Mouse (Mus musculus): ENCODE measurements around the gene Igf1r.

Igf1r gene

GRCm38 (mm10) chr7:68211883-68212282 lies 259.3 kb downstream of the Igf1r start:
- 0 out of 2 replicates have a peak, but pooled peaks have one; percentile 46 for ATAC-seq (ENCODE audit: insufficient number of reproducible peaks, low FRiP score, low TSS enrichment)

GRCm38 (mm10) chr7:68213842-68214241 lies 261.2 kb downstream of the Igf1r start:
- ATAC-seq (ENCODE audit: insufficient number of reproducible peaks, low FRiP score, low TSS enrichment): no peak

GRCm38 (mm10) chr7:68215522-68216070 lies 263.0 kb downstream of the Igf1r start:
- no peak for ATAC-seq (ENCODE audit: insufficient number of reproducible peaks, low FRiP score, low TSS enrichment)

DNA sequence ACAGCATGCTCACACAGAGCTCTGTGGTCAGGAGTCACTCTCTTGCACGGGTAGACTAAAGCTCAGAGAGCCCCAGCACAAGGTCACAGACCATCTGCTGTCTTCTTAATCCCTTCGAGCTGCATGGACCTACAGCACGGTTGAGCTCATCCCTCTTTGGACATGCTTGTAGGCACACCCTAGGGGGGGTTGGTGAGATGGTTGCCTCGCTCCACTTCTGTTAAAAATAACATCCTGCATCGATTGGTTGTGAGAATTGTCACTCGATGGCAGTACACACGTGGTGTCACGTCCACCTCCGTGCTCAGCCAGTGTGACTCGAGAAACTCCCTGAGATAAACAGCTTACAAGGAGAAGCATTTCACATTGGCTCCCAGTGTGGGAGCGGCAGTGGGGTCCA lies 266.3 kb downstream of the Igf1r start:
- no peak for ATAC-seq (ENCODE audit: insufficient number of reproducible peaks, low FRiP score, low TSS enrichment)

- no peak for ATAC-seq (ENCODE audit: insufficient number of reproducible peaks, low FRiP score, low TSS enrichment)
These were observed 269.1 kb downstream of the Igf1r start for GRCm38 (mm10) chr7:68221677-68222230.

DNA sequence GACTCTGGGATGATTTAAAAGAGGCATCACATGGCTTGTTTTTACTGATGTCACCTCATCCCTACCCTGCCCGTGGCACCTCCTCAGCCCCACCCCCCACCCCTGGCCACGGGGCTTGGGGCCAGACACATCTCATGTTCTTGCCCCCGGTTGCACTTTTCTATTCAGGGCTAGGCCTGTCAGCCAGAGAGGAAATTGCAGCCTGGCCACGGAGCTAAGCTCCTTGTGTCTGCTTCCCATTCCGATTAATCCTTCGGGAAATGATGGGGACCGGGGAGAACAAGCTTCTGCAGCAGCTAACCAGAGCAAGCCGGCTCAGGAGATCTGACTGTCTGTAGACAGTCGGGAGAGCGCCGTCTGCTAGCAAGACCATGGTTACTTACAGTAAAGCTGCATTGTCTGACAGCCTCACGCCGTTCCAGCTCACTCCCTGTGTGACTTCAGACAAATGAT lies 270.8 kb downstream of the Igf1r start:
- ATAC-seq (ENCODE audit: insufficient number of reproducible peaks, low FRiP score, low TSS enrichment): no peak

DNA sequence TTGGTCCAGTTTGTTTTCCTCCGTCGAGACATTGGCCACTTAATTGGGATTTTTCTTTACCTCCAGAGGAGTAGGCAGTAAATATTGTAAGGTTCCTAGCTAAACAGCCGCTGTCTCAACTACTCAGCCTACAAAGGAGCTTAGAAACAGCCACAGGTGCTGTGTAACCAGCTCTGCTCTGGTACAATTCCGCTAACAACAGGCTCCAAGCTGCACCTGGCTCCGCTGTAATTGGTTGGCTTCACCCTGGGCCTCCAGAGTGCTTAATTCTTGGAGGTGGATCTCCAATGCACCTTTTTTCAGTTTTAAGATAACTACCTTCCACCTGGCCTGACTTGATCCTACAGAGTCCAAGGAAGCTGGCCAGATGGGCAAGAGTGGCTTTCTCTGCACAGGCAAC lies 271.4 kb downstream of the Igf1r start:
- no peak for ATAC-seq (ENCODE audit: insufficient number of reproducible peaks, low FRiP score, low TSS enrichment)

- no peak for ATAC-seq (ENCODE audit: insufficient number of reproducible peaks, low FRiP score, low TSS enrichment)
These were observed 272.9 kb downstream of the Igf1r start for GRCm38 (mm10) chr7:68225427-68226054.

GRCm38 (mm10) chr7:68227021-68227420 lies 274.4 kb downstream of the Igf1r start:
- no peak for ATAC-seq (ENCODE audit: insufficient number of reproducible peaks, low FRiP score, low TSS enrichment)

- no peak for ATAC-seq (ENCODE audit: insufficient number of reproducible peaks, low FRiP score, low TSS enrichment)
These were observed 275.0 kb downstream of the Igf1r start for GRCm38 (mm10) chr7:68227621-68228020.

- ATAC-seq (ENCODE audit: insufficient number of reproducible peaks, low FRiP score, low TSS enrichment): no peak
These were observed 275.9 kb downstream of the Igf1r start for GRCm38 (mm10) chr7:68228491-68228890.

DNA sequence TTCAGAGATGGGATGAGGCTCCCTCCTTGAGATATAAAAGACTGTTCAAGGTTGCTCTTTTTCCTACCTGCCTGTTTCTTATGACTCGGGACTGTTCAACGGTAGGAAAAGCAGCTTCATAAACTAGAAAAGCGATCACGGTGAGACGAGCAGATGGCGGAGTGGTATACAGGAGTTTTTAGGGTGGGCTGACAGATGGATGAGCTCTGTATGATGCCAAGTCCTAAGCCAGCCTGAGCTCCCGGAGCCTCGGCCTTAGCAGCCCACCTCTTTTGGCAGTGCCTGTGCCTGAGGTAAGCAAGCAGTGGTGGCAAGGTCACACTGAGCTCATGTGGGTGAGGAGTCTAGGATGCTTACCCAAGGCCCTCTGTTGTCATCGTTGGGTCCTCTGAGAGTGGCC lies 278.2 kb downstream of the Igf1r start:
- ATAC-seq (ENCODE audit: insufficient number of reproducible peaks, low FRiP score, low TSS enrichment): no peak

DNA sequence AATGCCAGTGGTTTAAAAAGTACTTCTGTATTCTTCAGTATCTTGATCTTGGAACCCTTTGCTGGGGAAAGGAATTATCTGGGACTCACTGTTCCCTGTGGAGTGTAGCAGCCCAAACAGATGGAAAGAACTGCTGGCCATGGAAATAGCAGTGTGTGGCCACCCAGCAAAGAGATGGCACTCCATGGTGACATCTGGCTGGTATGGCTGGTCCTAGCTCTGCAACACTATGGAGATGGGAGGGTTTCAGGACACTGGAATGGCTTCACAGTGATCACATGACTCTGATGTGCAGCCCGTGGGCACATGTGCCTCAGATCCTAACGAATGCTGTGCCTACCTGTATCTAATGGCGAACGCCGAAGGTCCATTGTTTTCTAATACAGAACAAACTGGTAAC lies 279.9 kb downstream of the Igf1r start:
- no peak for ATAC-seq (ENCODE audit: insufficient number of reproducible peaks, low FRiP score, low TSS enrichment)

DNA sequence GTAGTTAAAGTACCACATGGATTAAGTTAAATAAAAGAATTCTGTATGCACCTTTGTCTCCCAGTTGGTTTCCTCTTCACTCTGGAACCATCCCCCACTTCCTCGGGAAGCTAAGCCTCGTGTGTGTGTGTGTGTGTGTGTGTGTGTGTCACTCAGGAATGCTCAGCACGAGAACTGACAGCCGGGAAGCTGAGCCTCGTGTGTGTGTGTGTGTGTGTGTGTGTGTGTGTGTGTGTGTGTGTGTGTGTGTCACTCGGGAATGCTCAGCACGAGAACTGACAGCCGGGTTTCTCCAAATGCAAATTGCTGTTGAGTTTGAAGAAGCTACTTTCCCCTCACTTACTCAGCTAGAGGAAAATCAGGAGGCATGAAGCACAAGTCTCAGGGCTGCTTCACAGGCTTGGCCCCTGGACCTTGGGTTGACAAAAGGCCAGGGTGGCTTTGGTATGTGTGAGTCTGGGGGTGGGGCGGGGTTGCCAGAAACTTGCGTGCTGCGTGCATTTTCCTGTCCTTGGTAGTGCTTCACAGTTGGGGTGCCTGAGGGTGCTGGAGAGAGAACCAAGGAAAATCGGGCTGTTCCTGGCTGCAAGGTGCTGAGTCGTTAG lies 281.1 kb downstream of the Igf1r start:
- ATAC-seq (ENCODE audit: insufficient number of reproducible peaks, low FRiP score, low TSS enrichment): no peak

DNA sequence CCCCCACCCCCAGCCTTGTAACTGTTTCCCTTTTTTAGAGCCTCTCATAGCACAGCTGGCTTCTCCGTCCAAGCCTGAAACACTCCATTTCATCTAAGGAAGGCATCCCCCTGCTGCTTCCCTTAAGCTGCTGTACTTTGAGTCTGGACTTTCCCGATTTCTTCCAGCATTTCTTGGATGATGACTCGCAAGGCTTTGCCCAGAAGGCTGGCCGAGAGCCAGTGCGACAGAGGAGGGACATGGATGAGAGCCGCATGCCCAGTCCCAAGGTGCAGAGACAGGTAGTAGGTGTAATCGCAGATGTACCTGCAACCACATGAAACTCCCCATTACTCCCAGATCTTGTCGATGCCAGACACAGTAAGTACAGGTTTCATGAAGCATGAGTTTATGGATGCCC lies 284.2 kb downstream of the Igf1r start:
- no peak for ATAC-seq (ENCODE audit: insufficient number of reproducible peaks, low FRiP score, low TSS enrichment)

- no peak for ATAC-seq (ENCODE audit: insufficient number of reproducible peaks, low FRiP score, low TSS enrichment)
These were observed 286.7 kb downstream of the Igf1r start for GRCm38 (mm10) chr7:68239220-68239827.

DNA sequence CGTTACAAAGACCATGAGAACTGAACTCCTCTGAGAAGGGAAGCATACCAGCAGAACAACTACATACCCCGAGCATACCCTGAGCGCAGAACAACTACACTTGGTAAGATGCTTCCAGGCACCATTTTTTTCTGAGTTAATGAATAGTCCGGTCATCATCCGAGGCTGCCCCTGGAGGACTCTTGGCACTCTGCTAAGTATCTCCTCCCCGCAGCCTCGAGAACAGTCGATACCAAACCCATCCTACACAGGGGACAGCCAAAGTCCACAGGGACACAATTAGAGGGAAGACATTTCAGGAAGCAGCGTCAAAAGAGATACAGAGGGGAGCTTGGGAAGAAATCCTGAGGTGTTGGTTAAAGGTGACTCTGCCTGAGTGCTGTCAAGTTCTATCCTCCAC lies 288.6 kb downstream of the Igf1r start:
- no peak for ATAC-seq (ENCODE audit: insufficient number of reproducible peaks, low FRiP score, low TSS enrichment)

DNA sequence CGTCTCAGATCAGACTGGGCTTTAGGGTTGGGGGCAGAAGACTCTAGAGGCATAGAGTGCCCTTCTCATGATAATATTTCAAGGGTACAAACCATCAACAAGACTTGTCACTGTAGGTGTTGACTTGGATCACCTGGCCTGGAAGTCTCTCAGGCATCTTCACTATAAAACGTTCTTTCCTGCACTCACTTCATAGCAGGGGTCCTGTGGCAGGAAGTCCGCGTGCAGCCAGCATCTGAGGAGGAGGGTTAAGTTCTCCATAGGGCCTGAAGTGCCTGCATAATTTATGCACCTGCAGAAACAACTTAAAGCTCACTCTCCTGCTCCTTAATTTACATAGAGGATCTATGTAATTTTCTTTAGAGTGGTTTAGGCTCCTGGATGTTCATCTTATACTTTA lies 293.1 kb downstream of the Igf1r start:
- no peak for ATAC-seq (ENCODE audit: insufficient number of reproducible peaks, low FRiP score, low TSS enrichment)

- ATAC-seq (ENCODE audit: insufficient number of reproducible peaks, low FRiP score, low TSS enrichment): no peak
These were observed 293.6 kb downstream of the Igf1r start for GRCm38 (mm10) chr7:68246249-68246648.

- no peak for ATAC-seq (ENCODE audit: insufficient number of reproducible peaks, low FRiP score, low TSS enrichment)
These were observed 297.8 kb downstream of the Igf1r start for GRCm38 (mm10) chr7:68250411-68250810.

GRCm38 (mm10) chr7:68250902-68251301 lies 298.3 kb downstream of the Igf1r start:
- ATAC-seq (ENCODE audit: insufficient number of reproducible peaks, low FRiP score, low TSS enrichment): no peak
